Mouse (Mus musculus): ENCODE measurements around the gene Gm13691. TPM values are rescaled to one million over a fixed set of nuclear protein-coding genes. Genes with fewer than 3 reads are reported as not detected.
"Not testable (repeated sequence)": the region's sequence is repeated elsewhere in the genome, so short reads cannot be mapped to it uniquely, and the experiment has no call there.

Gene Gm13691
- total and polyA plus RNA-seq, 2 experiments, result not detected

DNA sequence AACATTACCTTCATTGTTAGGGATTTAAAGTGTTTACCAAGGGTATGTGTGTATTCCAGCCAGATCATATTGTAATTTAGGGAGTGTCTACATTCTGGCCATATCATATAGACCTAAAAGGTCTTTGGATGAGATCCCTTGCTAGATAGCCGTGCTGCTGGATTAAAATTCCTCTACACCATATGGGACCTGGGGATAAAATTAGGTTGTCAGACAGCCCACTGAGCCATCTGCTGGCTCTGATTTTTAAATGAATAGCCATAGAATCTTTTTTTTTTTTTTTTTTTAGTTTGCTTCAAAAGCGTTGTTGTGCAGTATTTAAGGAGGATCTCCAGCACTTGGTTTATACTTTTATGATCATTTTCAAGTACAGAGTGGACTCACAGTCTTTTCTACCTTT lies 42.2 kb downstream of the Gm13691 start:
- DNase-seq (ENCODE audit: extremely low read depth, low read depth, low spot score), result no peak
- TF ChIP-seq CTCF (IDR thresholded peaks at IDR 0.05; ENCODE audit: low read depth, low read length) (no peak), POLR2A (IDR thresholded peaks at IDR 0.05; ENCODE audit: extremely low read depth, insufficient read depth, low read length) (no peak)
- H3K36me3 ChIP-seq (ENCODE audit: control insufficient read depth, insufficient read depth, low read length), result no peaks in the 10 kb centered on the region
- H3K4me1 ChIP-seq (ENCODE audit: control insufficient read depth, insufficient read depth, low read length), result no peaks in the 10 kb centered on the region
- no peak overlapping the region for H3K27ac ChIP-seq (replicated peaks; ENCODE audit: insufficient read depth, low read depth, low read length)
- H3K27me3 ChIP-seq (ENCODE audit: control insufficient read depth, insufficient read depth, low read length), result no peaks in the 10 kb centered on the region
- no peaks in the 10 kb centered on the region for H3K79me2 ChIP-seq (ENCODE audit: control insufficient read depth, insufficient read depth, low read length)
- no peak overlapping the region for H3K9ac ChIP-seq (ENCODE audit: low read depth, low read length)
- 91% methylated on average over 2 of the region's 2 CpGs for WGBS
- H3K4me3 ChIP-seq (ENCODE audit: insufficient read depth, low read depth, low read length), result no peak overlapping the region

DNA sequence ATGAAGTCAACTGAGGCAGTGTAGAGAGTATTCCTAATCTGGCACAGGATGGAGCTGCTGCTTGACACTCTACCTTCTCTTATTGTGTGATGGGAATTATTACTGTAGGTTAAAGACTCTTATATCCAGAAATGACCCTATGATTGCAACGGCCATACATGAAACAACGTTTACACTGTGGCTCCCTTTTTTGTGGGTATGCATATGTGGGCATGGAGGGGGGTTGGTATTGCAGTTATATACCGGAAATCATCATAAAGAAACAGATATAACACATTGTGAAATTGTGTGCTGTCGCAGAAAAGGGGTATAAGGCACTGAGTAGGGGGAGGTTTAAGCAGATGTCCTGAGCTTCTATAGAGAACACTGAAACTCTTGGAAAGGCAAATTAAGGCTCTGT lies 45.6 kb downstream of the Gm13691 start:
- no peak overlapping the region for H3K27ac ChIP-seq (replicated peaks; ENCODE audit: insufficient read depth, low read depth, low read length)
- TF ChIP-seq CTCF (IDR thresholded peaks at IDR 0.05; ENCODE audit: low read depth, low read length), result no peak
- TF ChIP-seq POLR2A (IDR thresholded peaks at IDR 0.05; ENCODE audit: extremely low read depth, insufficient read depth, low read length), result no peak
- DNase-seq (ENCODE audit: extremely low read depth, low read depth, low spot score), result no peak
- H3K4me3 ChIP-seq (ENCODE audit: insufficient read depth, low read depth, low read length), result no peak overlapping the region
- no peaks in the 10 kb centered on the region for H3K4me1 ChIP-seq (ENCODE audit: control insufficient read depth, insufficient read depth, low read length)
- no peak overlapping the region for H3K9ac ChIP-seq (ENCODE audit: low read depth, low read length)
- no peaks in the 10 kb centered on the region for H3K27me3 ChIP-seq (ENCODE audit: control insufficient read depth, insufficient read depth, low read length)
- WGBS, result 87% methylated on average over 4 of the region's 4 CpGs
- H3K36me3 ChIP-seq (ENCODE audit: control insufficient read depth, insufficient read depth, low read length), result no peaks in the 10 kb centered on the region
- no peaks in the 10 kb centered on the region for H3K79me2 ChIP-seq (ENCODE audit: control insufficient read depth, insufficient read depth, low read length)

DNA sequence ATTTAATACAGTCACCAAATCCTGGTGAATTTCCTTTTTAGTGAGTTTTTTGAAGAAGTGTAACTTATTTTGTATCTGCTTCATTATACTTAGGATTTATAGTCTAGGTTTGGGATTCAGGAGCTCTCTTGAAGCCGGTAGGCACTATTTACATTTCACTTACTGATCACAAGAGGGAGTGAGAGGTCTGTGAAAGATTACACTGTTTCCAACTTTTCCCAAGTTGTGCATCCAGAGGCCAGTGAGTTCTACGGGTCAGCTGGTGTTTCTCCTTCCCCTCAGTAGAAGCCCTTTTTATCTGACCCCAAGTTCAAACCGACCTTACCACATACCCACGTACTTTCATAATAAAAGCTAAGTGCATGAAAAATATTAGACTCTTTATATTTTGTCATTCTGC lies 47.0 kb downstream of the Gm13691 start:
- TF ChIP-seq POLR2A (IDR thresholded peaks at IDR 0.05; ENCODE audit: extremely low read depth, insufficient read depth, low read length), result no peak
- TF ChIP-seq CTCF (IDR thresholded peaks at IDR 0.05; ENCODE audit: low read depth, low read length), result no peak
- peak; percentile 23 for DNase-seq (ENCODE audit: extremely low read depth, low read depth, low spot score)
- Histone ChIP-seq H3K36me3 (ENCODE audit: control insufficient read depth, insufficient read depth, low read length) (no peaks in the 10 kb centered on the region), H3K4me3 (ENCODE audit: insufficient read depth, low read depth, low read length) (no peak overlapping the region), H3K27me3 (ENCODE audit: control insufficient read depth, insufficient read depth, low read length) (no peaks in the 10 kb centered on the region), H3K4me1 (ENCODE audit: control insufficient read depth, insufficient read depth, low read length) (no peaks in the 10 kb centered on the region), H3K9ac (ENCODE audit: low read depth, low read length) (no peak overlapping the region), H3K79me2 (ENCODE audit: control insufficient read depth, insufficient read depth, low read length) (no peaks in the 10 kb centered on the region), H3K27ac (replicated peaks; ENCODE audit: insufficient read depth, low read depth, low read length) (no peak overlapping the region)
- 9% methylated on average over 4 of the region's 4 CpGs for WGBS

DNA sequence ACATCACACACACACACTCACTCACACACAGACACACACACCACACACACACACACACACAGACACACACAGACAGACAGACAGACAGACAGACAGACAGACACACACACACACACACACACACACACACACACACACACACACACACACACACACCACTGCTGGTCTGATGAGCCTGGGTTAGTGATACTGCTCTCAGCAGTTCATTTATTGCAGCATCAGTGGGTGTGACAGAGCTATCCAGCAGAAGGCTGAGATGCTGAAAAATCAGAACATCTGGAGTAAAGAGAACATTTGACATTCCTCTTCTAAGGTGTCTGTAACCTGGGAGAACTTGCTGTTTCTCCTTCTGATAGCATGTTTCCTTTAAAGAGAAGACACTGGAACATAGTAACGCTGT lies 47.6 kb downstream of the Gm13691 start:
- H3K27ac ChIP-seq (replicated peaks; ENCODE audit: insufficient read depth, low read depth, low read length); H3K4me1 ChIP-seq (ENCODE audit: control insufficient read depth, insufficient read depth, low read length); H3K9ac ChIP-seq (ENCODE audit: low read depth, low read length); H3K36me3 ChIP-seq (ENCODE audit: control insufficient read depth, insufficient read depth, low read length); H3K79me2 ChIP-seq (ENCODE audit: control insufficient read depth, insufficient read depth, low read length); H3K4me3 ChIP-seq (ENCODE audit: insufficient read depth, low read depth, low read length); DNase-seq (ENCODE audit: extremely low read depth, low read depth, low spot score); H3K27me3 ChIP-seq (ENCODE audit: control insufficient read depth, insufficient read depth, low read length): not testable (repeated sequence)
- 88% methylated on average over 1 of the region's 1 CpGs for WGBS

DNA sequence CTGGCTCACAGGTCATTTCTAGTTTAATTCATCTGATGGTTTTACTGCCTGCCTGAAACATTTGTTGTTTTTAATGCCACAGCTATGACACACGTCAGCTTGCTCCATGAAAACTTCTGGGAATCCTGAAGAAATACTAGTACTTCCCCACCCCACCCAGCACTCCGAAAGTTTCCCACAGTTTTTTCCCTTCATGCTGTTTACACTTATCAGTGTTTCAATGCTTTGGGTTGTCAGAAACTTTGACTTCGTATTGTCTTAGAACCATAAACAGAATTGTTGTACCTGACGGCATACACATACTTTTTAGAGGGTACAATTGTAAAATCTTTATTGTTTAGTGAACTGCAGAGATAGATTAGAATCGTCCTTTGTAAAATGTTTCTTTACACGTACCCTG lies 48.9 kb downstream of the Gm13691 start:
- Histone ChIP-seq H3K9ac (ENCODE audit: low read depth, low read length) (no peak overlapping the region), H3K79me2 (ENCODE audit: control insufficient read depth, insufficient read depth, low read length) (no peaks in the 10 kb centered on the region), H3K4me1 (ENCODE audit: control insufficient read depth, insufficient read depth, low read length) (no peaks in the 10 kb centered on the region), H3K4me3 (ENCODE audit: insufficient read depth, low read depth, low read length) (no peak overlapping the region), H3K27ac (replicated peaks; ENCODE audit: insufficient read depth, low read depth, low read length) (no peak overlapping the region), H3K36me3 (ENCODE audit: control insufficient read depth, insufficient read depth, low read length) (no peaks in the 10 kb centered on the region), H3K27me3 (ENCODE audit: control insufficient read depth, insufficient read depth, low read length) (no peaks in the 10 kb centered on the region)
- WGBS, result 71% methylated on average over 6 of the region's 6 CpGs
- no peak for DNase-seq (ENCODE audit: extremely low read depth, low read depth, low spot score)
- no peak for TF ChIP-seq POLR2A (IDR thresholded peaks at IDR 0.05; ENCODE audit: extremely low read depth, insufficient read depth, low read length)
- TF ChIP-seq CTCF (IDR thresholded peaks at IDR 0.05; ENCODE audit: low read depth, low read length), result no peak

Other genes with a start within 250 kb of the Gm13691 start
- gene Fam171b, start 177.9 kb upstream of the Gm13691 start, total RNA-seq (2014; rRNA removed), result 0.94 and 1.1 TPM in 2 replicates
- gene Fam171b, start 177.9 kb upstream of the Gm13691 start, polyA plus RNA-seq (2012; rRNA removed), result 0.24 and 0.25 TPM in 2 replicates
- not detected in 2 replicates for gene Zswim2, start 49.3 kb upstream of the Gm13691 start, total RNA-seq (2014; rRNA removed)
- not detected in 2 replicates for gene Zswim2, start 49.3 kb upstream of the Gm13691 start, polyA plus RNA-seq (2012; rRNA removed)
- gene Gm13698, start 34.9 kb upstream of the Gm13691 start, total RNA-seq (2014; rRNA removed), result not detected in 2 replicates
- not detected in 2 replicates for gene Gm13698, start 34.9 kb upstream of the Gm13691 start, polyA plus RNA-seq (2012; rRNA removed)
- not detected in 2 replicates for gene Gm13693, start 29.1 kb upstream of the Gm13691 start, total RNA-seq (2014; rRNA removed)
- gene Gm13693, start 29.1 kb upstream of the Gm13691 start, polyA plus RNA-seq (2012; rRNA removed), result not detected in 2 replicates
- not detected in 2 replicates for gene Gm13695, start 23.2 kb upstream of the Gm13691 start, total RNA-seq (2014; rRNA removed)
- gene Gm13695, start 23.2 kb upstream of the Gm13691 start, polyA plus RNA-seq (2012; rRNA removed), result not detected in 2 replicates
- gene Gm13696, start 17.4 kb upstream of the Gm13691 start, total RNA-seq (2014; rRNA removed), result not detected in 2 replicates
- not detected in 2 replicates for gene Gm13696, start 17.4 kb upstream of the Gm13691 start, polyA plus RNA-seq (2012; rRNA removed)
- gene Gm13694, start 11.6 kb upstream of the Gm13691 start, total RNA-seq (2014; rRNA removed), result not detected in 2 replicates
- not detected in 2 replicates for gene Gm13694, start 11.6 kb upstream of the Gm13691 start, polyA plus RNA-seq (2012; rRNA removed)
- gene Gm13697, start 5.8 kb upstream of the Gm13691 start, total RNA-seq (2014; rRNA removed), result not detected in 2 replicates
- gene Gm13697, start 5.8 kb upstream of the Gm13691 start, polyA plus RNA-seq (2012; rRNA removed), result not detected in 2 replicates